ENCODE assay signal across 8 mouse cellular contexts in the genomic region with DNA sequence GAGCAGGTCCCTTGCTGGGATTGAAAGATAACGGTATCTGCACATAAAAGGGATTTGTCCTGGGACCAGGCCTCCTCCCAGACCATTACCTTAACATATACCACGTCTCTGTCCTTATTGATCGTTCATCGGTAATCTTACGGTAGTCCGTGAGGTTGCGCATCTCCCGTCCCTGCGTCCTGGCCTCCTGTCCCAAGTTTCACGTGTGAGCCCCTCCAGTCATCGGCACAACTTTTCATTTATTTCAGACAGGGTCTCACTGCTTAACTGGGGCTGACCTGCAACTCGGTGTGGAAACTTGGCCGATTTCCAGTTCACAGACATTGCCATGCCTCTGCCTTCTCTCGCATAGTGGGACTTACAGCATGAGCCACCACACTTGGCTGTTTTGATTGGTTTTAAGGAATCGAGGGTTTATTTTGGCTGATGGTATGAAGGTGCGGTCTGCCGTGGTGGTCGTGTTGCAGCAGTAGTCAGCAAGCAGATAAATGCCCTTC. TPM values are rescaled to one million over a fixed set of nuclear protein-coding genes. Genes with fewer than 3 reads are reported as not detected.
DNase-seq lines count a peak whose midpoint lies in the region; ATAC-seq and TF ChIP-seq lines count a peak whose summit lies in the region.

No protein-coding gene starts in this region.

- peak overlapping the region; percentile 94 for H3K27ac ChIP-seq in heart, embryonic 12.5 days (ENCODE audit: poor library complexity, severe bottlenecking)
- peak overlapping the region; percentile 97 for H3K27ac ChIP-seq in forebrain, embryonic 13.5 days
- H3K27ac ChIP-seq in macrophage = peak overlapping the region; percentile 91

- peaks cover 27% of the 10 kb centered on the region for H3K4me1 ChIP-seq in heart, embryonic 12.5 days (replicated peaks)
- H3K4me1 ChIP-seq in E14TG2a.4 (replicated peaks; ENCODE audit: low read depth, low read length) = peaks cover 83% of the 10 kb centered on the region
- peaks cover 34% of the 10 kb centered on the region for H3K4me1 ChIP-seq in forebrain, embryonic 13.5 days

- peak overlapping the region; percentile 96 for H3K9ac ChIP-seq in heart, embryonic 12.5 days
- peak overlapping the region; percentile 95 for H3K9ac ChIP-seq in forebrain, embryonic 13.5 days

- WGBS in heart, embryonic 12.5 days = 2% methylated on average over 18 of the region's 18 CpGs
- WGBS in forebrain, embryonic 13.5 days = 3% methylated on average over 18 of the region's 18 CpGs
- WGBS in macrophage (ENCODE audit: missing documents) = 2% methylated on average over 18 of the region's 18 CpGs

- H3K79me2 ChIP-seq in macrophage (ENCODE audit: inconsistent target) = peaks cover 65% of the 10 kb centered on the region

- no peak for ATAC-seq in heart, embryonic 12.5 days (ENCODE audit: insufficient number of reproducible peaks, low FRiP score)
- ATAC-seq in forebrain, embryonic 13.5 days = no peak
- ATAC-seq in activated CD4-positive, CD25-positive, alpha-beta regulatory T cell, adult 4 months = no peak

- TF ChIP-seq CTCF in E14TG2a.4 (conservative IDR thresholded peaks at IDR 0.05; ENCODE audit: low read length) = no peak

- DNase-seq in heart, adult 11 months = no peak
- no peak for DNase-seq in right cerebral cortex, adult 2 months (ENCODE audit: low spot score in 2 of 2)
- no peak for DNase-seq in kidney, postnatal 36 days

- H3K36me3 ChIP-seq in heart, embryonic 12.5 days = peaks cover 66% of the 10 kb centered on the region
- peaks cover 79% of the 10 kb centered on the region for H3K36me3 ChIP-seq in E14TG2a.4 (ENCODE audit: insufficient read depth, low read length)
- peaks cover 65% of the 10 kb centered on the region for H3K36me3 ChIP-seq in forebrain, embryonic 13.5 days (ENCODE audit: poor library complexity, severe bottlenecking)
- H3K36me3 ChIP-seq in macrophage (ENCODE audit: inconsistent target) = peaks cover 38% of the 10 kb centered on the region

- H3K4me2 ChIP-seq in heart, embryonic 12.5 days = peak overlapping the region; percentile 93
- peak overlapping the region; percentile 82 for H3K4me2 ChIP-seq in forebrain, embryonic 13.5 days

- peak overlapping the region; percentile 87 for H3K4me3 ChIP-seq in heart, embryonic 12.5 days
- H3K4me3 ChIP-seq in E14TG2a.4 (replicated peaks; ENCODE audit: low read length) (peak overlapping the region; percentile 90), macrophage (ENCODE audit: inconsistent target) (peak overlapping the region; percentile 97)
- H3K4me3 ChIP-seq in forebrain, embryonic 13.5 days = peak overlapping the region; percentile 90

- no peaks in the 10 kb centered on the region for H3K9me3 ChIP-seq in heart, embryonic 12.5 days (replicated peaks)
- H3K9me3 ChIP-seq in E14TG2a.4 (ENCODE audit: low read length) = no peaks in the 10 kb centered on the region
- no peaks in the 10 kb centered on the region for H3K9me3 ChIP-seq in forebrain, embryonic 13.5 days (replicated peaks)

- no peaks in the 10 kb centered on the region for H3K27me3 ChIP-seq in heart, embryonic 12.5 days (replicated peaks)
- H3K27me3 ChIP-seq in E14TG2a.4 (ENCODE audit: insufficient read depth, low read length) = no peaks in the 10 kb centered on the region
- H3K27me3 ChIP-seq in forebrain, embryonic 13.5 days = no peaks in the 10 kb centered on the region

RNA-seq across cellular contexts. Expression of a gene that starts 0.7 kb away (rescaled TPM):
- polyA plus RNA-seq in heart, embryonic 12.5 days (2016; fragmentation: Nextera tagmentation; extraction: Ambion mirVana) = 82.4 and 83.2 TPM in 2 replicates
- 141 and 151 TPM in 2 replicates for polyA plus RNA-seq in forebrain, embryonic 13.5 days (2015; fragmentation: Nextera tagmentation; extraction: Ambion mirVana)
- 100 to 1,000 TPM in 19 of 26 experiments, 10 to 100 TPM in 7; 70.0 to 287 (median 127) TPM for total RNA-seq in macrophage (2018; cell fraction: chromatin; rRNA removed)
- 10 to 100 TPM; 43.9 to 86.7 (median 64.5) TPM for total RNA-seq in macrophage (2018; cell fraction: cytosol; rRNA removed)
- 100 to 1,000 TPM in 18 of 26 experiments, 10 to 100 TPM in 8; 82.6 to 189 (median 108) TPM for total RNA-seq in macrophage (2018; cell fraction: nucleus; rRNA removed)
- 24.5 to 68.8 TPM (median 64.2 TPM) in 3 replicates for polyA plus RNA-seq in macrophage (2018)
- polyA plus RNA-seq in activated CD4-positive, CD25-positive, alpha-beta regulatory T cell, adult 4 months (2017; shearing (Covaris generic)) = 100 to 1,000 TPM; 121 to 156 TPM

RNA-seq across cellular contexts. Expression of a gene that starts 1.1 kb away (rescaled TPM):
- 51.2 and 58.3 TPM in 2 replicates for polyA plus RNA-seq in heart, embryonic 12.5 days (2016; fragmentation: Nextera tagmentation; extraction: Ambion mirVana)
- polyA plus RNA-seq in forebrain, embryonic 13.5 days (2015; fragmentation: Nextera tagmentation; extraction: Ambion mirVana) = 63.5 and 67.3 TPM in 2 replicates
- total RNA-seq in macrophage (2018; cell fraction: chromatin; rRNA removed) = 10 to 100 TPM; 16.2 to 58.3 (median 28.0) TPM
- 10 to 100 TPM; 31.9 to 49.2 (median 40.5) TPM for total RNA-seq in macrophage (2018; cell fraction: cytosol; rRNA removed)
- total RNA-seq in macrophage (2018; cell fraction: nucleus; rRNA removed) = 10 to 100 TPM; 19.9 to 37.9 (median 26.5) TPM
- polyA plus RNA-seq in macrophage (2018) = 30.3 to 61.7 TPM (median 44.0 TPM) in 3 replicates
- 10 to 100 TPM; 18.9 to 19.9 TPM for polyA plus RNA-seq in activated CD4-positive, CD25-positive, alpha-beta regulatory T cell, adult 4 months (2017; shearing (Covaris generic))

RNA-seq across cellular contexts. Expression of a gene that starts 5.9 kb away (rescaled TPM):
- polyA plus RNA-seq in heart, embryonic 12.5 days (2016; fragmentation: Nextera tagmentation; extraction: Ambion mirVana) = 0.14 and 0.23 TPM in 2 replicates
- polyA plus RNA-seq in forebrain, embryonic 13.5 days (2015; fragmentation: Nextera tagmentation; extraction: Ambion mirVana) = 0.13 TPM in 1 of 2 replicates, not detected in the other
- 1 to 10 TPM in 14 of 26 experiments, under 1 TPM in 11, not detected in 1; 0.54 to 2.5 (median 1.2) TPM for total RNA-seq in macrophage (2018; cell fraction: chromatin; rRNA removed)
- under 1 TPM in 7 of 26 experiments, not detected in 19; 0.05 to 0.15 (median 0.10) TPM for total RNA-seq in macrophage (2018; cell fraction: cytosol; rRNA removed)
- 1 to 10 TPM in 5 of 26 experiments, under 1 TPM in 19, not detected in 2; 0.35 to 1.8 (median 0.64) TPM for total RNA-seq in macrophage (2018; cell fraction: nucleus; rRNA removed)
- 0.15 TPM in 1 of 3 replicates, not detected in the others for polyA plus RNA-seq in macrophage (2018)
- not detected for polyA plus RNA-seq in activated CD4-positive, CD25-positive, alpha-beta regulatory T cell, adult 4 months (2017; shearing (Covaris generic))

RNA-seq across cellular contexts. Expression of a gene that starts 14.2 kb away (rescaled TPM):
- 6.1 and 6.7 TPM in 2 replicates for polyA plus RNA-seq in heart, embryonic 12.5 days (2016; fragmentation: Nextera tagmentation; extraction: Ambion mirVana)
- 0.26 TPM in 1 of 2 replicates, not detected in the other for polyA plus RNA-seq in forebrain, embryonic 13.5 days (2015; fragmentation: Nextera tagmentation; extraction: Ambion mirVana)
- 1 to 10 TPM in 1 of 26 experiments, not detected in 25; 3.4 TPM for total RNA-seq in macrophage (2018; cell fraction: chromatin; rRNA removed)
- total RNA-seq in macrophage (2018; cell fraction: cytosol; rRNA removed) = under 1 TPM in 7 of 26 experiments, not detected in 19; 0.17 to 0.61 (median 0.19) TPM
- total RNA-seq in macrophage (2018; cell fraction: nucleus; rRNA removed) = 1 to 10 TPM in 1 of 26 experiments, under 1 TPM in 1, not detected in 24; 0.72 to 1.2 TPM
- polyA plus RNA-seq in macrophage (2018) = not detected in 3 replicates
- polyA plus RNA-seq in activated CD4-positive, CD25-positive, alpha-beta regulatory T cell, adult 4 months (2017; shearing (Covaris generic)) = not detected

RNA-seq across cellular contexts. Expression of a gene that starts 27.3 kb away (rescaled TPM):
- 1,577 and 1,597 TPM in 2 replicates for polyA plus RNA-seq in heart, embryonic 12.5 days (2016; fragmentation: Nextera tagmentation; extraction: Ambion mirVana)
- polyA plus RNA-seq in forebrain, embryonic 13.5 days (2015; fragmentation: Nextera tagmentation; extraction: Ambion mirVana) = 1,581 and 1,699 TPM in 2 replicates
- total RNA-seq in macrophage (2018; cell fraction: chromatin; rRNA removed) = 100 to 1,000 TPM in 5 of 26 experiments, 10 to 100 TPM in 21; 55.5 to 130 (median 89.1) TPM
- total RNA-seq in macrophage (2018; cell fraction: cytosol; rRNA removed) = 100 to 1,000 TPM; 360 to 577 (median 437) TPM
- total RNA-seq in macrophage (2018; cell fraction: nucleus; rRNA removed) = 100 to 1,000 TPM in 24 of 26 experiments, 10 to 100 TPM in 2; 94.0 to 194 (median 134) TPM
- 170 to 604 TPM (median 522 TPM) in 3 replicates for polyA plus RNA-seq in macrophage (2018)
- 1,000 to 10,000 TPM; 1,826 to 2,667 TPM for polyA plus RNA-seq in activated CD4-positive, CD25-positive, alpha-beta regulatory T cell, adult 4 months (2017; shearing (Covaris generic))
